Mouse (Mus musculus): Measurements from ENCODE around the gene Rnf208.

- TF ChIP-seq CTCF (IDR thresholded peaks at IDR 0.05; ENCODE audit: low read depth, low read length): no peak
- no peak for TF ChIP-seq GATA1 (IDR thresholded peaks at IDR 0.05; ENCODE audit: borderline replicate concordance, low read length)
- TF ChIP-seq TAL1 (conservative IDR thresholded peaks at IDR 0.05; ENCODE audit: low read depth, low read length): no peak
- TF ChIP-seq GATA2 (IDR thresholded peaks at IDR 0.05; ENCODE audit: borderline replicate concordance, low read depth, low read length): no peak
Observed at GRCm38 (mm10) chr2:25236614-25237013, 5.4 kb upstream of the Rnf208 start, which contains the start of gene Rnf224.

All from G1E (cell line).